Mouse (Mus musculus): ENCODE results near the gene Cobl.

Cobl gene

DNA sequence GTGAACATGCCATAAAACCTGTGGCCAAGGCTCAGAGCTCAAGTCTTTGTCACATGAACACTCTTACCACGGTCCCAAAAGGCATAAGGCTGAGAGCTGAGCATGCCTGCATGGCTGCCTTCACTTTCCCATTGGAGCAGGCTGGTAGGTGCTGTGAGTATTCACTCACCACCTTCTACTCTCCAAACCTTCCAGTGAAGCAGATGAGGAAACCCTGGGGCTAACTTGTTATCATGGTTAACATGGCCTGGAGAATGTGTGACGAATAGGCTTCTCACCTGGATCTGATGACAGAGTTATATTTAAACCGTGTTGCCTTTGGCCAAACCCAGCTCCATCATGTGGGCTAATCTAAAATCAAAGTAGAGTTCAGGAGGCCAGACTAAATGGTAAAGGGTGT is 237.4 kb downstream of the Cobl start:
- DNase-seq (ENCODE audit: low spot score in 2 of 2) = no peak

DNA sequence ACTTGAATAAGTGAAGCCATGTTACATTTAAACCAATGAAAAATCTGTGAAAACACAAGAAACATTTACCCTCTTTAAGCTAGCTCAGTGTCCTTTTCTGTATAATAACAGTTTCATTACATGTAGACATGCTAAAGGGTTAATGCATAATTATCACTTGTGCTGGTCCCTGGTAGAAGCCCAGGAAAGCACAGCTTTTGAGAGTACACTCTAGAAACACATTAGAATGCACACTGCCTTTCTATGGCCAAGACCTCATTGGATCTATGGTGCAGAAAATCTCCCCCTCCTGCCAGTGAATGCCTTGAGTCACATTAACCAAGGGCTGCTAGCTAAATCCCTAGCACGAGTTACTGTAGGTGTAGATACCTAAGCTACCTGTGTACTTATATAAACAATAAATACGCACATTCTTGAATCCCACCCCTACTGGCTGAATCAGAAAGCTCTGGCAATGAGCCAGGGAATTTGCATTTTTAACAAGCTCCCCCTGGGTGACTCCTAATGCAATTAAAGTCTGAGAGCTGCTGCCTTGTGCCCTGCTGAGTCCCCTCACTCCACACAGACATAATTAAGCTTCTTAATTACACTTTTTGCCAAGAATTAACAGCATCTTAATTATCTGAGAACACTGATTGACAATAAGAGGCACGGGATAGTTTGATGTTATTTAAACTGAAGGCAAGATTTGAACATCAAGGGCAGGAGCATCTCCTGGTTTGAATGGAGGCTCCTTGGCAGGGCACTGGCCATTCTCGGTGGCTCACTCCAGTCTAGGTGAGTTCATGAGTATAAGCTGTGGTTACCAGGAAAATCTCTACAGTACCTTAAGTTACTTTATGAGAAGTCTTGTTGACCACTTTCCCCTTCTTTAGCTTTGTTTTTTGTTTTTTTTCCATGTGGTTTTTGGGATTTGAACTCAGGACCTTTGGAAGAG is 244.9 kb downstream of the Cobl start:
- no peak for DNase-seq (ENCODE audit: low spot score in 2 of 2)

DNA sequence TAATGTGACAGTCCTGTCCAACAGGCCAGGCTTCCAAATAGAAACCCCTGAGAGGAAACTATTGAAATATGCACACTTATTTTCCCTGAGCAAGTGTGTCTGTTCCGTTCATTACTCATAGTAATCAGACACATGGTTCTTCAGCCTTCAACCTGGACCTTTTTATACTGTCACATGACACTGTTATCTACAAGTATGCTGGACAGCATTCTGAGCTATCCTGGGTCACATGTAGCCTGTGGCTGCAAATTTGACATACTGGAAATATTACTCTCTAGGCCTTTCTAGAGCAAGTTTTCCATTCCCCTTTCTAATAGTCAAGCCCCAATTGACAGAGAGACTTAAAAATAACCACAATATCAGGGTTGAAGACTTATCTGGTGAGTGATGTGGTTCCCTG is 247.9 kb downstream of the Cobl start:
- DNase-seq (ENCODE audit: low spot score in 2 of 2) = no peak

DNA sequence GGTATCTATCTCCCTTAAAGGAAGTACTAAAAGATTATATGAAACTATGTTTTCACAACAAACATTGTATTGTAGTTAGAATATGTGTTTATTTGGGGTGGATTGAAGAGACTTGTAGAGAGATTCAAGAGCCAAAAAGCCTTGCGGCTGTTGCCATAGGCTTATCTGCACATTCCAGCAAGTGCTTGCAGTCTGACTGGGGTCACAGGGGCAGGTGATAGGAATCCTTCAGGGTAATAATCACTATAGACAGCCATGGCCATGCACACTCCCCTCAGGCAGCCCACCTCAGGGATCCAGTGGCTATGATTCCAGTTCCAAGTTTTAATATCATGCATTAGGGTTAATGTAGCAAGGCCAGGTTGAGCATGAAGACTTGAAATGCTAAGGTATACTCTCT is 249.2 kb downstream of the Cobl start:
- DNase-seq (ENCODE audit: low spot score in 2 of 2) = no peak

DNA sequence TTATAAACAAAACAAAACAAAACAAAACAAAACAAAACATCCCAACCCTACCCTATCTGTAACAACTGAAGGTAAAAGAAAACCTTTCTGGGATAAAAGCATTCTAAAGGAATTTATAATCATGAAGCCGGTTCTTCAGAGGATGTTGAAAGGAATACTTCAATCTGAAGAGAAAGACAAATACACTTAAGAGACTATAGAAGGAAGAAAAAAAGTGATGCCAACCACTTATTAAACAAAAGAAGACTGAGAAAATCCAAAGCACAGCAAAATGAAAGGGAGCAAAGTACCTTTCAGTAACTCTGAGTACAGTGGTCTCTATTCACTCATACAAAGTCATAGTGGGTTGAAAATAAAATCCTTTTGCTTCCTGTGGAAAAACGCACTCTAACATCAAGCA is 256.2 kb downstream of the Cobl start:
- DNase-seq (ENCODE audit: low spot score in 2 of 2) = no peak

DNA sequence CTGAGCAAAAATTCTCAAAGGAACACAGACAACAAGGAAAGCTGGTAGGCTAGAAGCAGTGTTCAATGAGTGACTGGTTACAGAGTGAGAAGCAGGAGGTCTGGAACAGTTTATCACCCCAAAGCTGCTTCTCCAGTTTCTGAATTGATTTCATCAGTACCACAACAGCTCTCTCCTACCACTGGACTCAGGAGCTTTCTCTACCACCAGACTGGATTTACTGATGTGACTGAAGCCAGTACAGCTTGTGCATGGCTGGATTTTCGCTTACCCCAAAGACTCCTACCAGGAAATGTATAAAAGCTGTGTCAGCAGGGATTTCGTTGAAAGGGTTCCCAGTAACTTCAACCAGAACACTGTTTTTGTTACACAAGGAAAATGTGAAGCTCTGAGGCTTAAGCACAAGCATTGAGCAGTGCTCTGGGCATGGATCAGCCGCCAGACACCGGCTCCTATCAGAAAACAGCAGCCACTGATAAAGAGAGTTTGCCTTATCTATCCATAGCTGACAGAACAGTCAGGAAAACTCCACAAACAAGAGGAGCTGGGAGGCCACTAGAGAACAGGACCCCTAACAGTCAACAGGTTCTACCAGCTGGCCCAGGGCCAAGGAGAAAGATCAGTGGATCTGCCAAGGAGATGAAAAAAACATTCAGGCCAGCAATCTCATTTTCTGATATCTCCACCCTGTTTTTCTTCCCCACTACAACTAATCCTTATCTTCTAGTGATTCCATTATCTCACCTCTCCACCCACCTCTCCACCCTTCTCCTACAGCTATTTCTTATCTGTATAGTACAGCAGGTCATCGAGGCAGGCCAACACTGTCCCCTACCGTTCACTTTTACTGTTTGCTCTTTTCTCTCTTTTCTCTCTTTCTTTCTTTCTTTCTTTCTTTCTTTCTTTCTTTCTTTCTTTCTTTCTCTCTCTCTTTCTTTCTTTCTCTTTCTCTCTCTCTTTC is 259.3 kb downstream of the Cobl start:
- no peak for DNase-seq (ENCODE audit: low spot score in 2 of 2)

DNA sequence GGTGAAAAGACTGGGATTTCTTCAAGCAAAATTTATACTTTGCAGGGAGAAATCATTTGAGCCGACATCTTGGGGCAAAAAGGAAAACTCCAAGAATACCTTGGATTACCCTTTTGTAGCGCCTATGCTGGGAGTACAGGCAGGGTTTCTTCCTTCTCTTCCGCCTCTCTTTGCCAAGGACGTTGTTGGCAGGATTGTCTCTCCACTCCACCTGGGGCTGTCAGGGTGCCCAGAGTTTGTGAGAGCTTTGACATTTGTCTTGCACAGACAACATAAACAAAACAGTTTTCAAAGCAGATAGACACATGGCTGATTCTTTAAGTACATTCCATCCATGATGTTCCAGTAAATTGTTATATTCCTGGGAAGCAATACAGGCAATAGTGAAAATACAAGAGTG is 265.3 kb downstream of the Cobl start:
- DNase-seq (ENCODE audit: low spot score in 2 of 2) = no peak

DNA sequence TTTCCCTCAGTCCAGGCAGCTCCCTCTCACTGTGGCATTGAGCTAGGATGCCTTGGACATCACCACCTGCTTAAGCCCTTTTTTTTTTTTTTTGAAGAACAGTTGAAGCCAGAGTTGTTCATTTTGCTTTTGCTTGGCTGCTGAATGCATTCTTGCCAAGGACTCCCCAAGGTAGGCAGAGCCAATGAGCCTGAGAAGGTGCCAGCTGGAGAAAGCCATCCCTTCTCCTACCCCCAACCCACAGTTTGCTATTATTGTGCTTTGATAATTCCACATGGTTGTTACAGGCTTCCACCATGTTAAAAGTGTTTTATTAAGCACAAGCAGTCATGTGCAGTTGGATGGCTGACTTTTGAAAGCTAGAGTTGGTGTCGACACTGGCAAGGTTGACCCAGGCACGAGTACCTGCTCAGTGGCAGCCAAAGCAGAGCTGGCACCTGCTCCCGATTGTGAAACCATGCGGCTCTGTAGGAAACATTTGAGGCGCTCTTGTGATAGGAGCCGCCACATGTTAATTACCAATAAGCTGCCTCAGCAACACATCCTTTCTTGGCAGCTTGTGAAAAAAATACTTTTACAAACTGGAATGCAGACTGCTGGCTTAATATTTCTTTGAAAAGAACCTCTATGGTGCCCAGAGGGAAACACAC is 265.9 kb downstream of the Cobl start:
- no peak for DNase-seq (ENCODE audit: low spot score in 2 of 2)

DNA sequence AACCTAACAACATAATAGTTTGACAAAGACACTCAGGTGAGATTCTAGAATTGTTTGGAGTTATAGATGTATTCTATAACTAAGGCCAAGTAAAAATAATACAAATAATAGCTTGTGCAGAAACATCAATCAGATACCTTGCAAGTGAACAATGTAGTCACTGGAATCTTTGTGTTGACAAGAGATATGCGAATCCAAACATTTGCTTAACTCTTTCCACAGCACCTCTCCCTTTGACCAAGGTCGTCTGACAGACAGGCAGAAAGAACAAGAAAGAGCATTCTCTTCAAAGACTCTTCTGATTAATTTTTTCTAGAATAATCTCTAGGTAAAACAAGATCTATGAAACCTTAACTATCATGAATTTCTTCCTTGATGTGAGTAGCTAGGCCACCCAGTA is 266.7 kb downstream of the Cobl start:
- no peak for DNase-seq (ENCODE audit: low spot score in 2 of 2)

DNA sequence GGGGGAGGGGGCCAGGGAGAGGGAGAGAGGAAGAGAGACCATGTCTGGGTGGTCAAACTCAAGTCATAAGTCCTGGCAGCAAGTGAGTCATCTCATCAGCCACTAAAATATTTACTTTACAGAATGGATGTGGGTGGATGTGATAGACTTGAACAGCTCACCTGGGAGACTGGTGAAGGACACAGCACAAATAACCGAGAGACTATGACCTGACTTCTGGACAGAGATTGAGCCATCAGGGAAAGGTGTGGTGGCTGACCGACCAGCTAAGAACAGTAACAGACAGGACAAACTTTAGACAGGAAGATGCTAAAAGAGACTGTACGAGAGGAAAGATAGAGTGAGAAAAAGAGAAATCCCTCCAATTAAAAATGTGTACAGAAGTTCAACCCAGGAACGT is 267.2 kb downstream of the Cobl start:
- DNase-seq (ENCODE audit: low spot score in 2 of 2) = no peak

DNA sequence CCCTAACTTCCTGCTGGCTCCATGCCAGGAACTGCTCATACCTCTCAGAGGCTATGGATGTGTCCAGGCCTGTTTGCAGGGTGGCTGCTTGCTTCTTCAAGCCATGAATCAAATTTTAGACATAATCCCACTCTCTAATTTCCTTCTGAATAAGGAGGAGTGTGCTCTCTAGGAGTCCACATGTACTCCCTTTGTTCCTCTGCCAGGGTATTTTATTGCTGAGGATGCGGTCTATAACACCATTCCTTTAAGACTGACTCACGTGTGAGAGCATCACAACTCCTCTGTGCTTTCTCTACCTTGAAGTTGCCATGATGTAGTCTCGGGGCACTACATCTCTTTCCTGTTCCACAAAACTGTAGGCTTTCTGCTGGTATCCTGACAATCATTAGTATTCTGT is 269.4 kb downstream of the Cobl start:
- no peak for DNase-seq (ENCODE audit: low spot score in 2 of 2)

DNA sequence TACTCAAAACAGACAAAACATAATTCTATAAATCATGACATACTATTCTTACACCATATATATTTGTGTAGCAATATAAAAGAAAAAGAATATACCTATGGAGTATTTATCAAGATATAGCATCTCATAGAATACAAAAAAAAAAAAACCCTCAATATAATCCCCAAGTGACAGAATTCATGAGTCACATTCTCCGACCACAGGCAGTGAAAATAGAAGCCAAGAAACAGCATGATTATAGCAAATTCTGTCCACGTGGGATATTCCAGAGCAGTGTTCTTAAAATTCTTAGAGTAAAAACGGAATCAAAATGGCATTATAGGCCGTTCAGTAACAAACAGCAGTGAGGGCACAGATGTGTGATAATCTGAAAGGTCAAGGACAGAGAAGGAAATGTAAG is 271.4 kb downstream of the Cobl start:
- no peak for DNase-seq (ENCODE audit: low spot score in 2 of 2)

DNA sequence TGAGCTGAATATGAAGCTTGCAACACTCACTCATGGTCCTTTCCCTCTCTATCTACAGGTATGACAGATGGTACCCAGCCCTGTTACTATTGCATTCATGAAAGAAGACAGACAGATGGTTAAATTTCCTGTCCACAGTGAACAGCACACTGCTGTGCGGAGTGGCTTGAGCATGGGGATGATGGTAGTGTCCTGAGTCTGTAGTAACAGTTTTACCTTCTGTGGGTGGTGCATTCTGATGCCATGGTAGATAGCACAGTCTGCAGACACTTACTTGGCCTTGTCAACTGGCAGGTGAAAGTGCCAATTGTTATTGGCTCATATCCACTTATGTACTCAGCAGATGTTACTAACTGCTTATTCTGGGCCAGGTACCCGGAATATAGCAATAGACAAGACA is 273.4 kb downstream of the Cobl start:
- DNase-seq (ENCODE audit: low spot score in 2 of 2) = no peak

DNA sequence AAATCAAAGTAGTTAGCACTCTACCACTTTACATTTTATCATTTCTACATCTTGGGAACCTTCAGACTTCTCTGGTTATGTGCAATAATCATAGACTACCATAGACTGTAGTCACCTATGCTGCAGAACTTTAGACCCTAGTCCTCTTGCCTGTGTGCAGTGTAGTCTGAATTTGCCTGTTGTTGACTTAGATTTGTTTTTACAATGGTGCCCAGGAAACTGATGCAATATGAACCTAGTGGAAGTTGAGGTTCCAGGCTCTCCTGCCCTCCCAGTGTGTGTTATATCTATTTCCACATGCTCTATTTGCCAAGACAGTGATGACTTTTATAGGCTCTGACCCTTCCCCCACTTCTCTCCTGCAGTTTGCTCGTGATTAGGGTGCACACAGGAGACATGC is 274.3 kb downstream of the Cobl start:
- DNase-seq (ENCODE audit: low spot score in 2 of 2) = no peak
